Mouse (Mus musculus) CH12.LX (cell line): ENCODE data around the gene Actr1a. TPM values are rescaled to one million over a fixed set of nuclear protein-coding genes. Genes with fewer than 3 reads are reported as not detected.

Source experiments
- DNase-seq: peaks from one replicate; pipeline ENCODE4 v3.0.0-alpha.2; 2013; ENCODE audit errors: extremely low read depth
- H3K27ac ChIP-seq: 2 replicates; pipeline ENCODE4 v1.5.1; 2012; ENCODE audit warnings: low read depth, mild to moderate bottlenecking, control low read depth, moderate library complexity; ENCODE audit not compliant: insufficient read depth
- H3K27me3 ChIP-seq: replicated peaks from 2 replicates; pipeline ENCODE3; 2012; ENCODE audit warnings: inconsistent platforms
- H3K36me3 ChIP-seq, 2 experiments: replicated peaks in 1 of 2; 2 replicates each; pipeline versions ENCODE3 to v1.6.1; 2012; ENCODE audit warnings: inconsistent platforms in 1 of 2, low read length in 1 of 2, mild to moderate bottlenecking in 1 of 2, mixed read lengths in 1 of 2, moderate library complexity in 1 of 2; ENCODE audit not compliant: control insufficient read depth in 1 of 2, insufficient read depth in 1 of 2
- H3K4me1 ChIP-seq, 2 experiments: 2 replicates each; pipeline ENCODE4 v1.6.1; 2012; ENCODE audit warnings: inconsistent platforms in 1 of 2, moderate library complexity in 1 of 2; ENCODE audit not compliant: insufficient read depth in 2 of 2, control insufficient read depth in 1 of 2
- H3K4me2 ChIP-seq: 2 replicates; pipeline ENCODE4 v1.6.1; 2012; ENCODE audit warnings: low read depth, mild to moderate bottlenecking, control low read depth; ENCODE audit not compliant: poor library complexity, insufficient read depth, severe bottlenecking
- H3K4me3 ChIP-seq, 3 experiments: fragments of 150-350 bp in 1 of 3; sonication (generic) in 1 of 3; replicated peaks in 1 of 3; 2 replicates each; pipeline versions ENCODE3 to v1.5.1; 2011 to 2012; ENCODE audit warnings: low read depth in 2 of 3, low read length in 2 of 3, mild to moderate bottlenecking in 2 of 3, moderate library complexity in 2 of 3, control low read depth in 1 of 3, improper control_type of control experiment in 1 of 3, inconsistent platforms in 1 of 3, mixed read lengths in 1 of 3; ENCODE audit not compliant: poor library complexity in 1 of 3
- H3K79me2 ChIP-seq: replicated peaks from 2 replicates; pipeline ENCODE4 v1.6.1; 2012; ENCODE audit warnings: mild to moderate bottlenecking, moderate library complexity; ENCODE audit not compliant: control insufficient read depth, poor library complexity, insufficient read depth, severe bottlenecking; ENCODE audit errors: extremely low read depth
- H3K9ac ChIP-seq: 2 replicates; pipeline ENCODE4 v1.6.1; 2012; ENCODE audit warnings: low read depth, mild to moderate bottlenecking, control low read depth, moderate library complexity; ENCODE audit not compliant: insufficient read depth
- H3K9me3 ChIP-seq: replicated peaks from 2 replicates; pipeline ENCODE3; 2012; ENCODE audit warnings: low read length, inconsistent platforms, mixed read lengths
- BHLHE40 ChIP-seq: IDR thresholded peaks from 2 replicates; pipeline ENCODE4 v1.6.1; 2011; ENCODE audit warnings: mild to moderate bottlenecking, low read depth, low read length, improper control_type of control experiment
- CHD1 ChIP-seq: IDR thresholded peaks from 2 replicates; pipeline ENCODE4 v1.6.1; 2012; ENCODE audit warnings: low read depth, low read length, improper control_type of control experiment, inconsistent platforms
- CHD2 ChIP-seq: IDR thresholded peaks from 2 replicates; pipeline ENCODE4 v1.6.1; 2011; ENCODE audit warnings: low read length, improper control_type of control experiment
- E2F4 ChIP-seq: IDR thresholded peaks from 2 replicates; pipeline ENCODE4 v1.6.1; 2011; ENCODE audit warnings: low read depth, low read length, improper control_type of control experiment; ENCODE audit not compliant: insufficient replicate concordance
- EP300 ChIP-seq: IDR thresholded peaks from 2 replicates; pipeline ENCODE4 v1.6.1; 2011; ENCODE audit warnings: low read length, improper control_type of control experiment
- IRF4 ChIP-seq: IDR thresholded peaks from 2 replicates; pipeline ENCODE4 v1.6.1; 2014; ENCODE audit warnings: low read depth, mild to moderate bottlenecking, inconsistent platforms, low read length, improper control_type of control experiment
- KAT2A ChIP-seq: IDR thresholded peaks from 2 replicates; pipeline ENCODE4 v1.6.1; 2012; ENCODE audit warnings: low read length, improper control_type of control experiment, inconsistent platforms; ENCODE audit not compliant: insufficient replicate concordance
- MAFK ChIP-seq: IDR thresholded peaks from 2 replicates; pipeline ENCODE4 v1.6.1; 2011; ENCODE audit warnings: low read length, improper control_type of control experiment; ENCODE audit not compliant: insufficient replicate concordance
- MAX ChIP-seq: IDR thresholded peaks from 2 replicates; pipeline ENCODE4 v1.6.1; 2011; ENCODE audit warnings: low read length, improper control_type of control experiment
- MYC ChIP-seq: IDR thresholded peaks from 2 replicates; pipeline ENCODE4 v1.6.1; 2011; ENCODE audit warnings: low read depth, mild to moderate bottlenecking, improper control_type of control experiment, low read length
- NELFE ChIP-seq: IDR thresholded peaks from 2 replicates; pipeline ENCODE4 v1.6.1; 2011; ENCODE audit warnings: low read depth, low read length, improper control_type of control experiment
- POLR2A ChIP-seq: IDR thresholded peaks from 2 replicates; pipeline ENCODE4 v1.6.1; 2011; ENCODE audit warnings: low read depth, mild to moderate bottlenecking, improper control_type of control experiment, low read length
- RAD21 ChIP-seq: IDR thresholded peaks from 2 replicates; pipeline ENCODE4 v1.6.1; 2011; ENCODE audit warnings: low read depth, mild to moderate bottlenecking, low read length, improper control_type of control experiment, moderate library complexity
- SIN3A ChIP-seq: IDR thresholded peaks from 2 replicates; pipeline ENCODE4 v1.6.1; 2012; ENCODE audit warnings: low read length, improper control_type of control experiment, inconsistent platforms
- TBP ChIP-seq: conservative IDR thresholded peaks from 2 replicates; pipeline ENCODE4 v1.6.1; 2011; ENCODE audit warnings: low read depth, low read length, improper control_type of control experiment
- TCF12 ChIP-seq: IDR thresholded peaks from 2 replicates; pipeline ENCODE4 v1.6.1; 2014; ENCODE audit warnings: low read depth, mild to moderate bottlenecking, inconsistent platforms, low read length, improper control_type of control experiment
- ZKSCAN1 ChIP-seq: IDR thresholded peaks from 2 replicates; pipeline ENCODE4 v1.6.1; 2012; ENCODE audit warnings: low read depth, inconsistent platforms, low read length, improper control_type of control experiment, borderline replicate concordance
- ZMIZ1 ChIP-seq: IDR thresholded peaks from 2 replicates; pipeline ENCODE4 v1.6.1; 2012; ENCODE audit warnings: low read depth, mild to moderate bottlenecking, inconsistent platforms, low read length, improper control_type of control experiment
- ZNF384 ChIP-seq: IDR thresholded peaks from 2 replicates; pipeline ENCODE4 v1.6.1; 2012; ENCODE audit warnings: low read depth, low read length, improper control_type of control experiment, inconsistent platforms
- dilution Hi-C: fragments of 300-500 bp; cut with MboI; formaldehyde crosslinking; loops from 2 replicates; pipeline ENCODE4 v1.14.3; 2020; ENCODE audit warnings: low sequenced_read_pairs; ENCODE audit not compliant: extremely low pct_unique_long_range_greater_than_20kb, extremely low pct_ligation_motif_present
- in situ Hi-C: fragments of 300-500 bp; cut with MboI; formaldehyde crosslinking; loops from 3 replicates; pipeline ENCODE4 v1.14.3; 2019; ENCODE audit warnings: low sequenced_read_pairs, low pct_ligation_motif_present, low pct_unique_long_range_greater_than_20kb, mixed read lengths
- polyA plus RNA-seq: library from polyadenylated mRNA; unstranded; fragments of >175 nt; gene quantifications from 2 replicates; pipeline ENCODE4 v1.2.1, GENCODE M21; 2012; ENCODE audit warnings: low read depth; ENCODE audit not compliant: insufficient read length
- total RNA-seq, 2 experiments: library from RNA; depleted of rRNA; stranded (reverse); fragments of 300-350 nt in 1 of 2; fragments of >200 nt in 1 of 2; gene quantifications; 2 replicates each; pipeline ENCODE4 v1.2.3; 2012 to 2014

Actr1a gene
- total and polyA plus RNA-seq, 3 experiments, result 69.4 to 88.4 (median 75.7) TPM

DNA sequence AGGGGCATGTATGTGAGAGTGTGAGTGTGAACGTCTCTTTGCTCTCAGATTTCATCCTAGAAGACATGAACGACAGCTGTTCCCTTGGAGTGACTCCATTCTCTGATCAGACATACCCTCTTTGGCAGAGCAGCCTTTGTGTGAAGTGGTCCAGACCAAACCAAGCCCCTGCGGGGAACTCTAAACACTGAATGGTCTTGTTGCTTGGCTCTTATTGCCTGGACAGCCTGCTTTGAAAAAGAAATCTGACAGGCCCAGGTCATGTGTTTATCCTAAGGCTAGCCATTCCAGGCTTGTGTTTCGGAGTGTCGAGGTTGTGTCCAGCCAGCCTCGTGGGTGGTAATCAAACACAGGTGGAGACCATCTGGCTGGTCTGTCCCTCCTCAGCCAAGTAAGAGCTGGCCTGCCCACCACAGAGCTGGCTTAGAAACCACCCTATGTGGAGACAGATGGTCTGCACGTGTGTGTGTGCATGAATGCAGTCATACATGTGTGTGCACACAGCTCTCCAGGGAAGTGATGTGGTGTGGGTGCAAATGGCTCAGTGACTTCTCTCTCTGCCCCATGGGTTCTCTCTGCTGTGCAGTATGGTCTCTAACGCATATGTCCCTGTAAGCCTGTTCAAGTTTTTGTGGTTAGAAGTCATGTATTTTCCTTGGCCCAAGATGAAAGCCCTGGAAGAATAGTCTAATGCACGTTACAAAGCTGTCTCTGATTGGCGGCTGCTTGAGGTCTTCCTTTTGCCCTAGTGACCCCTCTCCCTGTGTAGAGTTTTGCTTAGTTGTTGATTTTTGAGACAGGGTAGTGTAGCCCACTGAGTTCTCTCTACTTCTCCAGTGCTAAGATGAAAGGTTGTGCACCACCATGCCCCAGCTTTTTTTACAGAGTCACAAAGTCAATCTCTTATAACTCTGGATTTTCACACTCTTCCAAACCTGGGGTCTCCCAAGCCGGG, 27.1 kb upstream of the Actr1a start:
- H3K4me2 ChIP-seq, result no peak overlapping the region
- no peak for TF ChIP-seq RAD21
- TF ChIP-seq CHD2, result no peak
- no peak for TF ChIP-seq NELFE
- TF ChIP-seq TBP, result no peak
- no peak for TF ChIP-seq EP300
- TF ChIP-seq ZKSCAN1, result no peak
- TF ChIP-seq MAX, result no peak
- no peak for TF ChIP-seq SIN3A
- no peak for TF ChIP-seq POLR2A
- no peak for TF ChIP-seq BHLHE40
- TF ChIP-seq IRF4, result no peak
- no peak for TF ChIP-seq ZNF384
- TF ChIP-seq CHD1, result no peak
- no peak for TF ChIP-seq E2F4
- TF ChIP-seq TCF12, result no peak
- no peak for TF ChIP-seq MAFK
- no peak for TF ChIP-seq MYC
- no peak for TF ChIP-seq ZMIZ1
- no peak for TF ChIP-seq KAT2A
- TF ChIP-seq, all 38 proteins: peak for 0
- Histone ChIP-seq H3K36me3 (peaks cover 3 to 30% of the 10 kb centered on the region in 2 experiments), H3K9ac (no peak overlapping the region), H3K9me3 (no peaks in the 10 kb centered on the region), H3K4me1 (peaks cover 7 to 38% of the 10 kb centered on the region in 2 experiments), H3K4me3 (no peak overlapping the region), H3K27me3 (no peaks in the 10 kb centered on the region), H3K79me2 (no peaks in the 10 kb centered on the region; the same call in 1 of the 2 replicates), H3K27ac (no peak overlapping the region)
- dilution Hi-C loops, result no loop called here
- in situ Hi-C loops, result no loop called here
- DNase-seq, result no peak

- dilution Hi-C loops (no loop called here), in situ Hi-C loops (no loop called here)
- no peak overlapping the region for H3K4me3 ChIP-seq
- H3K27ac ChIP-seq, result no peak overlapping the region
- no peak overlapping the region for H3K4me2 ChIP-seq
- no peak overlapping the region for H3K9ac ChIP-seq
- no peaks in the 10 kb centered on the region for H3K27me3 ChIP-seq
- no peaks in the 10 kb centered on the region for H3K9me3 ChIP-seq
- H3K79me2 ChIP-seq, result no peaks in the 10 kb centered on the region; the same call in 1 of the 2 replicates
- peaks cover 0 to 29% of the 10 kb centered on the region in 2 experiments for H3K36me3 ChIP-seq
- peaks cover 4 to 25% of the 10 kb centered on the region in 2 experiments for H3K4me1 ChIP-seq
- TF ChIP-seq POLR2A (no peak), EP300 (no peak)
- DNase-seq, result no peak
Observed at GRCm38 (mm10) chr19:46420410-46420809, 24.9 kb upstream of the Actr1a start.
